Mouse (Mus musculus): ENCODE data around the gene Gpbp1. TPM values are rescaled to one million over a fixed set of nuclear protein-coding genes. Genes with fewer than 3 reads are reported as not detected.

The Gpbp1 gene
- polyA plus RNA-seq, 1 experiment from 2014 or later, result 33.2 TPM

GRCm38 (mm10) chr13:111397600-111398151 is 92.2 kb downstream of the Gpbp1 start:
- H3K27ac ChIP-seq (ENCODE audit: low read depth, low read length), result no peak overlapping the region
- H3K4me1 ChIP-seq (replicated peaks; ENCODE audit: control insufficient read depth, insufficient read depth, low read length), result 0 out of 2 replicates have a peak, but pooled peaks cover 3% of the 10 kb centered on the region
- H3K9me3 ChIP-seq (ENCODE audit: control insufficient read depth), result no peaks in the 10 kb centered on the region
- no peak overlapping the region for H3K9ac ChIP-seq (ENCODE audit: low read depth, low read length)
- peak; percentile 69 for ATAC-seq
- no peaks in the 10 kb centered on the region for H3K27me3 ChIP-seq (replicated peaks; ENCODE audit: control insufficient read depth, insufficient read depth, low read length)
- no peak for TF ChIP-seq CTCF (IDR thresholded peaks at IDR 0.05; ENCODE audit: low read depth)
- H3K4me3 ChIP-seq (ENCODE audit: low read depth, low read length), result no peak overlapping the region
- no peaks in the 10 kb centered on the region for H3K36me3 ChIP-seq (ENCODE audit: control insufficient read depth, insufficient read depth)
- 18% methylated on average over 5 of the region's 5 CpGs for WGBS
- no peak overlapping the region for H3K4me2 ChIP-seq (replicated peaks; ENCODE audit: low read depth)

GRCm38 (mm10) chr13:111397061-111397460 is 92.8 kb downstream of the Gpbp1 start:
- Histone ChIP-seq H3K9me3 (ENCODE audit: control insufficient read depth) (no peaks in the 10 kb centered on the region), H3K27ac (ENCODE audit: low read depth, low read length) (peak overlapping the region; percentile 41; the same call in 1 of the 2 replicates), H3K4me3 (ENCODE audit: low read depth, low read length) (no peak overlapping the region), H3K4me2 (replicated peaks; ENCODE audit: low read depth) (no peak overlapping the region), H3K9ac (ENCODE audit: low read depth, low read length) (no peak overlapping the region), H3K27me3 (replicated peaks; ENCODE audit: control insufficient read depth, insufficient read depth, low read length) (no peaks in the 10 kb centered on the region), H3K4me1 (replicated peaks; ENCODE audit: control insufficient read depth, insufficient read depth, low read length) (0 out of 2 replicates have a peak, but pooled peaks cover 3% of the 10 kb centered on the region), H3K36me3 (ENCODE audit: control insufficient read depth, insufficient read depth) (no peaks in the 10 kb centered on the region)
- no peak for ATAC-seq
- TF ChIP-seq CTCF (IDR thresholded peaks at IDR 0.05; ENCODE audit: low read depth), result no peak
- WGBS, result 27% methylated on average over 7 of the region's 7 CpGs

GRCm38 (mm10) chr13:111395528-111395927 is 94.4 kb downstream of the Gpbp1 start:
- H3K9me3 ChIP-seq (ENCODE audit: control insufficient read depth), result no peaks in the 10 kb centered on the region
- ATAC-seq, result no peak
- 0 out of 2 replicates have a peak, but pooled peaks cover 3% of the 10 kb centered on the region for H3K4me1 ChIP-seq (replicated peaks; ENCODE audit: control insufficient read depth, insufficient read depth, low read length)
- H3K4me3 ChIP-seq (ENCODE audit: low read depth, low read length), result no peak overlapping the region
- H3K9ac ChIP-seq (ENCODE audit: low read depth, low read length), result no peak overlapping the region
- TF ChIP-seq CTCF (IDR thresholded peaks at IDR 0.05; ENCODE audit: low read depth), result no peak
- H3K27me3 ChIP-seq (replicated peaks; ENCODE audit: control insufficient read depth, insufficient read depth, low read length), result no peaks in the 10 kb centered on the region
- WGBS, result 90% methylated on average over 7 of the region's 7 CpGs
- H3K4me2 ChIP-seq (replicated peaks; ENCODE audit: low read depth), result no peak overlapping the region
- no peaks in the 10 kb centered on the region for H3K36me3 ChIP-seq (ENCODE audit: control insufficient read depth, insufficient read depth)
- H3K27ac ChIP-seq (ENCODE audit: low read depth, low read length), result no peak overlapping the region

- H3K27ac ChIP-seq (ENCODE audit: low read depth, low read length), result no peak overlapping the region
- 0 out of 2 replicates have a peak, but pooled peaks cover 3% of the 10 kb centered on the region for H3K4me1 ChIP-seq (replicated peaks; ENCODE audit: control insufficient read depth, insufficient read depth, low read length)
- no peak for ATAC-seq
These were observed 95.0 kb downstream of the Gpbp1 start for GRCm38 (mm10) chr13:111394904-111395303.

GRCm38 (mm10) chr13:111394341-111394740 is 95.6 kb downstream of the Gpbp1 start:
- H3K36me3 ChIP-seq (ENCODE audit: control insufficient read depth, insufficient read depth), result no peaks in the 10 kb centered on the region
- TF ChIP-seq CTCF (IDR thresholded peaks at IDR 0.05; ENCODE audit: low read depth), result no peak
- 78% methylated on average over 8 of the region's 8 CpGs for WGBS
- no peak overlapping the region for H3K9ac ChIP-seq (ENCODE audit: low read depth, low read length)
- H3K9me3 ChIP-seq (ENCODE audit: control insufficient read depth), result no peaks in the 10 kb centered on the region
- H3K4me1 ChIP-seq (replicated peaks; ENCODE audit: control insufficient read depth, insufficient read depth, low read length), result 0 out of 2 replicates have a peak, but pooled peaks cover 3% of the 10 kb centered on the region
- H3K27me3 ChIP-seq (replicated peaks; ENCODE audit: control insufficient read depth, insufficient read depth, low read length), result no peaks in the 10 kb centered on the region
- no peak for ATAC-seq
- no peak overlapping the region for H3K4me3 ChIP-seq (ENCODE audit: low read depth, low read length)
- no peak overlapping the region for H3K4me2 ChIP-seq (replicated peaks; ENCODE audit: low read depth)
- no peak overlapping the region for H3K27ac ChIP-seq (ENCODE audit: low read depth, low read length)

More at GRCm38 (mm10) chr13:111394904-111395303, 95.0 kb downstream of the Gpbp1 start:
- Histone ChIP-seq H3K9me3 (ENCODE audit: control insufficient read depth) (no peaks in the 10 kb centered on the region), H3K36me3 (ENCODE audit: control insufficient read depth, insufficient read depth) (no peaks in the 10 kb centered on the region), H3K4me3 (ENCODE audit: low read depth, low read length) (no peak overlapping the region), H3K27me3 (replicated peaks; ENCODE audit: control insufficient read depth, insufficient read depth, low read length) (no peaks in the 10 kb centered on the region), H3K4me2 (replicated peaks; ENCODE audit: low read depth) (no peak overlapping the region), H3K9ac (ENCODE audit: low read depth, low read length) (no peak overlapping the region)
- TF ChIP-seq CTCF (IDR thresholded peaks at IDR 0.05; ENCODE audit: low read depth), result no peak
- WGBS, result 58% methylated on average over 4 of the region's 4 CpGs

GRCm38 (mm10) chr13:111393426-111393825 is 96.5 kb downstream of the Gpbp1 start:
- no peak overlapping the region for H3K4me2 ChIP-seq (replicated peaks; ENCODE audit: low read depth)
- no peaks in the 10 kb centered on the region for H3K36me3 ChIP-seq (ENCODE audit: control insufficient read depth, insufficient read depth)
- no peak overlapping the region for H3K27ac ChIP-seq (ENCODE audit: low read depth, low read length)
- H3K9me3 ChIP-seq (ENCODE audit: control insufficient read depth), result no peaks in the 10 kb centered on the region
- ATAC-seq, result no peak
- H3K4me3 ChIP-seq (ENCODE audit: low read depth, low read length), result no peak overlapping the region
- H3K9ac ChIP-seq (ENCODE audit: low read depth, low read length), result no peak overlapping the region
- TF ChIP-seq CTCF (IDR thresholded peaks at IDR 0.05; ENCODE audit: low read depth), result no peak
- H3K4me1 ChIP-seq (replicated peaks; ENCODE audit: control insufficient read depth, insufficient read depth, low read length), result 0 out of 2 replicates have a peak, but pooled peaks cover 3% of the 10 kb centered on the region
- no peaks in the 10 kb centered on the region for H3K27me3 ChIP-seq (replicated peaks; ENCODE audit: control insufficient read depth, insufficient read depth, low read length)
- 89% methylated on average over 6 of the region's 6 CpGs for WGBS
